Mouse (Mus musculus) olfactory bulb, adult 2 months (tissue): ENCODE results near the gene Gli3. TPM values are rescaled to one million over a fixed set of nuclear protein-coding genes. Genes with fewer than 3 reads are reported as not detected.

Source experiments
- H3K27ac ChIP-seq: fragments of 200-500 bp; 2 replicates; pipeline ENCODE4 v1.5.1; 2012; ENCODE audit warnings: low read depth, low read length; ENCODE audit not compliant: insufficient read depth
- H3K4me1 ChIP-seq: fragments of 200-500 bp; 2 replicates; pipeline ENCODE4 v1.6.1; 2012; ENCODE audit warnings: low read length; ENCODE audit not compliant: control insufficient read depth, insufficient read depth
- H3K4me3 ChIP-seq: fragments of 200-500 bp; 2 replicates; pipeline ENCODE4 v1.5.1; 2012; ENCODE audit warnings: mild to moderate bottlenecking, low read depth, low read length, moderate library complexity; ENCODE audit not compliant: insufficient read depth
- CTCF ChIP-seq: fragments of 200-500 bp; IDR thresholded peaks from 2 replicates; pipeline ENCODE4 v1.5.1; 2012; ENCODE audit warnings: low read depth, mild to moderate bottlenecking, low read length, moderate library complexity; ENCODE audit not compliant: insufficient read depth
- POLR2A ChIP-seq: fragments of 200-500 bp; IDR thresholded peaks from 2 replicates; pipeline ENCODE4 v1.6.1; 2012; ENCODE audit warnings: mild to moderate bottlenecking, low read depth, low read length, moderate library complexity; ENCODE audit not compliant: insufficient read depth
- WGBS: fragments of 180-500 bp; shearing (Covaris S2); methylation state at CpG from one replicate; pipeline ENCODE4 v1.1.7; 2018; 5-methylcytosine and 5-hydroxymethylcytosine counted together
- polyA plus RNA-seq: library from polyadenylated mRNA; stranded (reverse); fragments of >200 nt; gene quantifications from 2 replicates; pipeline ENCODE4 v1.2.4, GENCODE M21; 2012; ENCODE audit warnings: low replicate concordance; ENCODE audit not compliant: missing spikeins, insufficient read depth, insufficient read length

The Gli3 gene
- polyA plus RNA-seq, 1 experiment: not detected

DNA sequence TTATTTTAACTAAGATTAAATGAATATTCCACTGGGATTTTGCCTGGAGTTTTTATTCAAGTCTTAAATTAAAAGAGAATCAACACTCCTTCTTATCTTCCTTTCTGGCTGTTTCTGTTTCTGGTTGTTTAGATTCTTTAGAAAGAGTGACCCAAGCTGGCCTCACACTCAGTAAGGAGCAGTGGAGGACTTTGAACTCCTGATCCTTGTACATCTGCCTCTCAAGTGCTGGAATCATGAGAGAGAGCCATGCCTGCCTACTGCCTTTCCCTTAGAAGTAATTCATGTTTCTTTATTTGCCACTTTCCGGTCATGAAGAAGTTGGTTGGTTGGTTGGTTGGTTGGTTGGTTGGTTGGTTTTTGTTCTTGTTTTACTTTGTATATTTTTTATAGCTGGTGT, 218.5 kb downstream of the Gli3 start:
- H3K4me1 ChIP-seq: no peaks in the 10 kb centered on the region
- 100% methylated on average over 1 of the region's 1 CpGs for WGBS
- TF ChIP-seq CTCF (no peak), POLR2A (no peak)
- H3K4me3 ChIP-seq: no peak overlapping the region
- no peak overlapping the region for H3K27ac ChIP-seq

DNA sequence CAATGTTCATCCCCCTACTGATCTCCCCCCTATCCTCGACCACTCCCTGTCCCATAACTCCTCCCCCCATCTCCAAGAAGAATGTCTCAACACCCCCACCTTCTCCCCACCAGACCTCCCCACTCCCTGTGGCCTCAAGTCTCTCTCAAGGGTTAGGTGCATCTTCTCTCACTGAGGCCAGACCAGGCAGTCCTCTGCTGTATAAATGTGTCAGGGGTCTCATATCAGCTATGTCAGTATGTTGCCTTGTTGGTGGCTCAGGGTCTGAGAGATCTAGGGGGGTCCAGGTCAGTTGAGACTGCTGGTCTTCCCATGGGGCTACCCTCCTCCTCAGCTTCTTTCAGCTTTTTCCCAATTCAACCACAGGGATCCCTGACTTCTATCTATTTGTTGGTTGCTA, 220.0 kb downstream of the Gli3 start:
- no peak for TF ChIP-seq CTCF
- no peak for TF ChIP-seq POLR2A
- Histone ChIP-seq H3K4me3 (no peak overlapping the region), H3K27ac (no peak overlapping the region), H3K4me1 (no peaks in the 10 kb centered on the region)
- 71% methylated on average over 1 of the region's 1 CpGs for WGBS

DNA sequence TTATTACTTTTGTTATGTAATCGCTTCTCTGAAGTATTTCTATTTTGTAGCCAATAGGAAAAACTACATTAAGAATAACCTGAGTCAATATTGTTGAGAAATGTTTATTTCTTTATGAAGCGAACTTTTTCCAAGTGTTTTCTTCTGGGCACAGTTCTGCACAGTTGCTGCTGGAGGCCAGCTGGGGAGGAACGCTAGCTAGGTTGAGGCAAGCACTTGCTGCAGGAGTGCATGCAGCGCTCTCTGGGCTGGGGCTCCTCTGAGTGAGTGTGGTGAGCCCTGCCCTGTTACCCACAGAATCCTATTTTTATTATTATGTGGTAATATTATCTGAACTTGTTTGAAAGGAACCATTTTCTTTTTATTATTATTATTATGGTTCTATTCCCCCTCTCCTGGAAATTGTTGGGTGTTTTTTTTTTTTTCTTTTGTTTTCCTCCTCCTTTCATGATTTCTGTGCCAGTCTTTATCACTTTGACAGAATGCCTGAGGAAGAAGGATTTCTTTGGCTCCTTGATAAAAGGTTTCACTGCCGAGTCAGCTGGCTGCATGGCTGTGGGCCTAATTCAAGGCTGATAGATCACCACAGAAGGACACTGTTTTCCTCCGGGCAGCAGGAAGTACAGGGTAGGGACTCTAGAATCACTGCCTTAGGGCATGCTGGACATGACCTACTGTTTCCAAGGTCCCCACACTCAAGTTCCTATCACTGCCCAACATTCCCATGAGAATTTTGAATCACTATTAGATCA, 225.2 kb downstream of the Gli3 start:
- H3K4me3 ChIP-seq: no peak overlapping the region
- H3K4me1 ChIP-seq: no peaks in the 10 kb centered on the region
- no peak overlapping the region for H3K27ac ChIP-seq
- TF ChIP-seq POLR2A (no peak), CTCF (no peak)
- 75% methylated on average over 6 of the region's 6 CpGs for WGBS

DNA sequence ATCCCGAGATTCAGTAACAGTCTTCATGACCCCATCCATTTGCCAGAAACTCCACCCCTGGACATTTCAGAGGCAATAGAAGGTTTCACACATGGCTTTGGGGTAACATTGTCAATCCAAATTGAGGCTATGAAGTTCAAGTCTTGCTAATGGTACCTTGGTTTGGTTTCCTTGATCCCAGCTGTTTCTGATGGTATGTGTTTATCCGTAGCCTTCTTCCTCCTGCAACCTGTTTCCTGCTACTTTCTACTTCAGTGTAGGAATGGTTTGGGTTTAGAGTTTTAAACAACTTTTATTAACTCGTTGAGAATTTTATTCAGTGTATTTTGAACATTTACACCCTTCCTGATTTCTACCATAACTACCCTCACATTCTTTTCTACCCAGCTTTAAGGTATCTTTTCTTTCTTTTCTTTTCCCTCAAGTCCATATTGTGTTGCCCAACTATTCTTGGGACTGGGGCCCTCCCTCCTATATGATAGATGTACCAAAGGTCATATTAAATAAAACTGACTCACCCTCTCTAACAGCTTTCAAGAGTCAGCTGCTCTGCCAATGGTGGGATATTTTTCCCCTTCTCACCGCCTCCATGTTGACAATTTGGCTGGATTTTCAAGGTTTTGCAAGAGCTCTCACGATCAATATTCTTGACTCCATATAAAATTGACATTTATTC, 225.9 kb downstream of the Gli3 start:
- TF ChIP-seq POLR2A (no peak), CTCF (no peak)
- Histone ChIP-seq H3K4me1 (no peaks in the 10 kb centered on the region), H3K4me3 (no peak overlapping the region), H3K27ac (no peak overlapping the region)
- WGBS: 84% methylated on average over 5 of the region's 5 CpGs

DNA sequence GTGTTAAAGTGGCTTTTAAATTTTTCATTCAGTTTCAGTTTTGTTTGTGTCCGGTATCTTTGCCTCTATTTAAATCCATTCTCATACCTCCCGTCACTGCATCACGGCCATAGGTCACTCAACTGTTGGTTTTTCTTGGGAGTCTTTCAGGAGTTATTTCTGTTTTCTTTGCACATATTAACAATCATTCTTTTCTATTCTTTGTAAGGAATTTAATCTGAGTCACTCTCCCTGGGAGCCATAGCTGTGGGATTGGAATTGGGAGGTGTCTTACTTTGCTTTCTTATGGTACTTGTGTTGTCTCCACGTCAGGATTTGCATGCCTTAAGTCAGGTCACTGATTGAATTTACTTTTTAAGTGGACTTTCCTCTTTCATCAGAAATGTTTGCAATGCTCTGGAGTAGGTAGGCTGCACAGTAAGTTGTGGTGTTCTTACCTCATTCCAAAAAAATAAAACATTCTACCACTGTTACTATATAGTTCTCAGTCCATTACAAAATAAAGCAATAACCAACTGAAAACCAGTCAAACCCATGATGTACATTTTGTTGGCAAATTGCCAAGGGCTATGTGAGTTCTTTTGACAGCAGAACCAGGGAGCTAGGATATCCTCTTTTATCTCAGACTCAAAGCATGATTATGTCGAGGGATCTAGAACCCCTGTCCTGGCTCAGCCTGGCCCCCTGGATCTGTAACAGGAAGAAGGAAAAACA, 228.9 kb downstream of the Gli3 start:
- WGBS: 57% methylated on average over 5 of the region's 5 CpGs
- TF ChIP-seq CTCF: no peak
- no peak for TF ChIP-seq POLR2A

DNA sequence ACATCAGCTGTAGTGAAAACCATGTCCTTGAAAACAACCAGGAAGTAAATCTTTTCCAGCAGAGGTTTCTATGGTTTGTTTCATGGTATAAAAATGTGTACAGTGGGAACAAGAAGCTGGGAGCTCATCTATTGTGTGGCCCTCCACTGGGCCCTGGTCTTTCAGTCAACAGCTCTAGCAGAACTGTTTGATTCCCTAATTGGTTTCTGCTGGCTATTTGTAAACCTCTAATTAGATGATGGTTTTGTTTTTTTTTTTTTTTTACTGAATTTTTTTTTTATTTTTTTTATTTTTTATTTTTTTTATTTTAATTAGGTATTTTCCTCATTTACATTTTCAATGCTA, 229.4 kb downstream of the Gli3 start:
- Histone ChIP-seq H3K4me1 (no peaks in the 10 kb centered on the region), H3K27ac (no peak overlapping the region), H3K4me3 (no peak overlapping the region)
- TF ChIP-seq CTCF: no peak
- TF ChIP-seq POLR2A: no peak

More for the DNA sequence above, 228.9 kb downstream of the Gli3 start:
- no peaks in the 10 kb centered on the region for H3K4me1 ChIP-seq
- H3K4me3 ChIP-seq: no peak overlapping the region
- H3K27ac ChIP-seq: no peak overlapping the region

DNA sequence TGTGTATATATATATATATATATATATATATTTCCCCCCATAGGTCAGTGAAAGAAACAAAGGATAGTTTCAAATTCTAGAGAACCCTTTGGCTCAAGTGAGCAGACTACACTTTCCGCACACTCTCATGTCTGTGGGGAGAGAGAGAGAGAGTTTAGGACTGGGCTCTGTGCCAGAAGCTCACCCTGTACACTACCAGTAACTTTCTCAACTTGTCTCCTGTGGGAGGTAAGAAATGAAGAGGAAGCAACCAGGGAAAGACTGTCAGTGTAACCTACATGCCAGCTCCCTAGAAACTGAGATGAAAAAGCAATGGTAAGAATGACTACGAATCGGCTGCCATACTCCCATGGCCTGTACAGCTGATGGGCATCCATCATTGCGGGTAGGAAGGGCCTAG, 235.2 kb downstream of the Gli3 start:
- WGBS: 87% methylated on average over 4 of the region's 4 CpGs
- Histone ChIP-seq H3K27ac (no peak overlapping the region), H3K4me1 (no peaks in the 10 kb centered on the region), H3K4me3 (no peak overlapping the region)
- TF ChIP-seq POLR2A: no peak
- TF ChIP-seq CTCF: no peak

DNA sequence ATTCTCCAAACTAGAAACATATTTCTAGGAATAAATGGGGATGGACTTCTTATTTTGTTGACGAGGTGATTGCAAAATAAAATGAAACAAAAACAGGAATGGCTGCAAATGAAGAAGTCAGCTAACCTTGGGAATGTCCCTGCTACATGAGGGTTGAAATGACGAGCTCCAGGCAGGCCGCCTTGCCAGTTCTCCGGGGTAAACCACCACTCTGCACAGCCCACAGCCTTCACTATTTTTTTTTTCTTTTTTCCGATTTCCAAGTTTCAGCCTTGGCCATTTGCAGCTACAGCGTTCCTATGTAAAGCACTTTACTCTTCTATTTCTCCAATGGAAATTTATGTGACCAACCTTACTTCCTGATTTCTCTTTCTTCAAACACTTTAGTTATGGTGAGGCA, 236.1 kb downstream of the Gli3 start:
- no peak overlapping the region for H3K27ac ChIP-seq
- WGBS: 84% methylated on average over 6 of the region's 6 CpGs
- TF ChIP-seq POLR2A: no peak
- H3K4me1 ChIP-seq: no peaks in the 10 kb centered on the region
- no peak overlapping the region for H3K4me3 ChIP-seq

DNA sequence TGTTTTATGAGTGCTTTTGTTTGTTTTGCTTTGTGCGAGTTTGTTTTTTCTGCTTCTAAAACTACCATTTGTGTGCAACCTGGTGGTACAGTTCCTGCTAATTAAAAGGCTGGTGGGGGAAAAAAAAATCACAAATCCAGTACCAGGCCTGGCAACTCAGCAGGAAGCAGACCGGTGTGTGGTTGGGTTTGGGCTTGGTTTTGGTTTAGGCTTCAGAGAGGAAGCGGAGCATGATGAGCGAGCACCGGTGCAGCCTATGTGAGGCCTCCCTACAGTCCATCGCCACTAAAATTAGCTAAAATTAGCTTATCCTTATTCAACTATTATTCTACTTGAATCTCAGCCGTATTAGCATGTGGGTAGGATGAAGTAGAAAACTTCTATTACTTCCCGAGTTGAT, 241.6 kb downstream of the Gli3 start:
- H3K4me3 ChIP-seq: no peak overlapping the region
- TF ChIP-seq POLR2A (no peak), CTCF (no peak)
- WGBS: 66% methylated on average over 8 of the region's 8 CpGs
- H3K27ac ChIP-seq: no peak overlapping the region
- no peaks in the 10 kb centered on the region for H3K4me1 ChIP-seq
